Mouse (Mus musculus) limb, embryonic 10.5 days (tissue): ENCODE measurements around the gene Atp8b2. TPM values are rescaled to one million over a fixed set of nuclear protein-coding genes. Genes with fewer than 3 reads are reported as not detected.

Source experiments
- DNase-seq: peaks from one replicate; pipeline ENCODE4 v3.0.0-alpha.2; 2017; ENCODE audit warnings: low spot score
- H3K27ac ChIP-seq: fragments of 300-500 bp; sonication (generic); 2 replicates; pipeline ENCODE4 v1.5.1; 2016; ENCODE audit warnings: mild to moderate bottlenecking
- H3K27me3 ChIP-seq: fragments of 300-500 bp; sonication (generic); 2 replicates; pipeline ENCODE4 v1.6.1; 2016; ENCODE audit warnings: low read depth, mild to moderate bottlenecking; ENCODE audit not compliant: poor library complexity, severe bottlenecking
- H3K36me3 ChIP-seq: fragments of 300-500 bp; sonication (generic); 2 replicates; pipeline ENCODE4 v1.6.1; 2016; ENCODE audit warnings: mild to moderate bottlenecking, moderate library complexity
- H3K4me1 ChIP-seq: fragments of 300-500 bp; sonication (generic); 2 replicates; pipeline ENCODE4 v1.6.1; 2016
- H3K4me3 ChIP-seq: fragments of 300-500 bp; sonication (generic); 2 replicates; pipeline ENCODE4 v1.5.1; 2016; ENCODE audit warnings: mild to moderate bottlenecking, moderate library complexity
- H3K9me3 ChIP-seq: fragments of 300-500 bp; sonication (generic); replicated peaks from 2 replicates; pipeline ENCODE4 v1.6.1; 2016; ENCODE audit warnings: mild to moderate bottlenecking
- WGBS: fragments of 180-500 bp; shearing (Covaris S2); methylation state at CpG from one replicate; pipeline ENCODE4 v1.1.7; 2016; 5-methylcytosine and 5-hydroxymethylcytosine counted together
- polyA plus RNA-seq: library from polyadenylated mRNA; unstranded; fragments of >200 nt; fragmentation: Nextera tagmentation; extraction: Ambion mirVana; gene quantifications from 2 replicates; pipeline ENCODE4 v1.2.1, GENCODE M21; 2016

The Atp8b2 gene
- polyA plus RNA-seq, 1 experiment from 2014 or later: 18.3 TPM

GRCm38 (mm10) chr3:89948655-89949054 is 14.7 kb downstream of the Atp8b2 start:
- 96% methylated on average over 6 of the region's 6 CpGs for WGBS
- no peak overlapping the region for H3K4me3 ChIP-seq
- H3K9me3 ChIP-seq: no peaks in the 10 kb centered on the region
- H3K36me3 ChIP-seq: peaks cover 100% of the 10 kb centered on the region
- H3K27me3 ChIP-seq: no peaks in the 10 kb centered on the region
- no peak for DNase-seq
- H3K4me1 ChIP-seq: no peaks in the 10 kb centered on the region
- H3K27ac ChIP-seq: no peak overlapping the region

DNA sequence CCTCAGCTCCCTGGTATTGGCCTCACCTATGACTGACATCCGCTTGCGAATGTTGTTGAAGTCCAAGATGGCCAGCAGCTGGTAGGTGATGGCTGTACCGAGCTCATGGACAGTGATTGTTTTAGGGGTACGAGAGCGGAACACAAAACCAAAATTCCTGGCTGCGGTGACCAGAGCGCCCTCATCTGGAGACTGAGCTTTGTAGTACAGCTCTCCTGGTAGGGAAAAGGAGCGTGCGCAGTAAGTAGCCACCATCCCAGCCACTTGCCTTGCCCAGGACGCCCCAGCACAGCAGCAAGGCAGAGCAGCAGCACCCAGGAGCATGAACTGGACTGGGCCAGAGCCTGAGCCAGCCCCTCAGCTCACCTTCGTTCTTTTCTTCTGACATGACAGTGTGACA is 15.3 kb downstream of the Atp8b2 start:
- Histone ChIP-seq H3K4me1 (no peaks in the 10 kb centered on the region), H3K36me3 (peaks cover 100% of the 10 kb centered on the region), H3K27me3 (no peaks in the 10 kb centered on the region), H3K27ac (no peak overlapping the region), H3K9me3 (no peaks in the 10 kb centered on the region), H3K4me3 (no peak overlapping the region)
- 87% methylated on average over 11 of the region's 11 CpGs for WGBS
- DNase-seq: no peak

GRCm38 (mm10) chr3:89945026-89945425 is 18.3 kb downstream of the Atp8b2 start:
- Histone ChIP-seq H3K27me3 (no peaks in the 10 kb centered on the region), H3K9me3 (no peaks in the 10 kb centered on the region), H3K27ac (no peak overlapping the region), H3K36me3 (peaks cover 100% of the 10 kb centered on the region), H3K4me3 (no peak overlapping the region), H3K4me1 (no peaks in the 10 kb centered on the region)
- DNase-seq: no peak
- 84% methylated on average over 8 of the region's 8 CpGs for WGBS

GRCm38 (mm10) chr3:89942894-89943293 is 20.4 kb downstream of the Atp8b2 start:
- DNase-seq: no peak
- no peaks in the 10 kb centered on the region for H3K9me3 ChIP-seq
- no peak overlapping the region for H3K27ac ChIP-seq
- H3K36me3 ChIP-seq: peaks cover 97% of the 10 kb centered on the region
- H3K4me3 ChIP-seq: no peak overlapping the region
- no peaks in the 10 kb centered on the region for H3K4me1 ChIP-seq
- no peaks in the 10 kb centered on the region for H3K27me3 ChIP-seq
- WGBS: 94% methylated on average over 9 of the region's 9 CpGs

DNA sequence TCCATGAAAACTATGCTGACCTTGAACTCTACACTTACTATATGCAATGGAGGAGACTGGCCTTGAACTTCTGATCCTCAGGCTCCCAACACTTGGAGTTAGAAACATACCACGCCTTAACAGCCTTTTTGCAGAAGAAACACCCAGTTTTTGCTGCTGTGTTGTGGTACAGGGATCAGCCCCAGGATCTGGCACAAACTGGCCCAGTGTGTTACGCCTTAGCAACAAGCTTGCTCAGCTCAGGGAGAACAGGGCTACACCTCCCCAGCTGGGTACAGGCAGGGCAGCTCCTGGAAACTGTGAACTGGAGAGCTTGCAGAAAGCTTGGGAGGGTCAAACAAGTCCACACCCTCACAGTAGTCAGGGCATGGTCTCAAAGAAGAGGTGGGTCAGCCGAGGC is 26.8 kb downstream of the Atp8b2 start:
- no peaks in the 10 kb centered on the region; the same call in 1 of the 2 replicates for H3K9me3 ChIP-seq
- no peaks in the 10 kb centered on the region for H3K27me3 ChIP-seq
- peaks cover 55% of the 10 kb centered on the region for H3K36me3 ChIP-seq
- no peaks in the 10 kb centered on the region for H3K4me1 ChIP-seq
- H3K4me3 ChIP-seq: no peak overlapping the region
- no peak for DNase-seq
- H3K27ac ChIP-seq: no peak overlapping the region
- WGBS: 89% methylated on average over 3 of the region's 3 CpGs

DNA sequence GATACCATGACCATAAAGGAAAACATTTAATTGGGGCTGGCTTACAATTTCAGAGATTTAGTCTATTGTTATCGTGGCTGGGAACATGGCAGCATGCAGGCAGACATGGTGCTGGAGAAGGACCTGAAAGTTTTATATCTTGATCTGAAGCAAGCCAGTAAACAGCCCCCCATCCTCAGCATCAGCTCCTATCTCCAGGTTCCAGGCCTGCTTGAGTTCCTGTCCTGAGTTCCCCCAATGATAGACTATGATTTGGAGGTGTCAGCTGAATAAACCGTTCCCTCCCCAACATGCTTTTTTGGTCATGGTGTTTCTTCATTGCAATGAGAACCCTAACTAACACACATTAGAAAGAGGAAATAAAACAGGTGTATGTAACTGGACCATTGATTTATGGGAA is 30.4 kb downstream of the Atp8b2 start:
- no peak for DNase-seq
- Histone ChIP-seq H3K36me3 (peaks cover 23% of the 10 kb centered on the region), H3K27ac (no peak overlapping the region), H3K27me3 (no peaks in the 10 kb centered on the region), H3K4me1 (no peaks in the 10 kb centered on the region), H3K9me3 (no peaks in the 10 kb centered on the region; the same call in 1 of the 2 replicates), H3K4me3 (no peak overlapping the region)
- 92% methylated on average over 2 of the region's 2 CpGs for WGBS

GRCm38 (mm10) chr3:89928956-89929355 is 34.4 kb downstream of the Atp8b2 start:
- Histone ChIP-seq H3K9me3 (no peaks in the 10 kb centered on the region; the same call in 1 of the 2 replicates), H3K4me3 (no peak overlapping the region), H3K27ac (no peak overlapping the region), H3K36me3 (no peaks in the 10 kb centered on the region), H3K4me1 (no peaks in the 10 kb centered on the region), H3K27me3 (no peaks in the 10 kb centered on the region)
- DNase-seq: no peak
- WGBS: 67% methylated on average over 4 of the region's 4 CpGs

- 94% methylated on average over 1 of the region's 1 CpGs for WGBS
- Histone ChIP-seq H3K9me3 (no peaks in the 10 kb centered on the region), H3K36me3 (no peaks in the 10 kb centered on the region), H3K4me1 (no peaks in the 10 kb centered on the region), H3K27ac (no peak overlapping the region), H3K4me3 (no peak overlapping the region), H3K27me3 (no peaks in the 10 kb centered on the region)
- DNase-seq: no peak
These were observed 36.9 kb downstream of the Atp8b2 start for GRCm38 (mm10) chr3:89926440-89926839.

DNA sequence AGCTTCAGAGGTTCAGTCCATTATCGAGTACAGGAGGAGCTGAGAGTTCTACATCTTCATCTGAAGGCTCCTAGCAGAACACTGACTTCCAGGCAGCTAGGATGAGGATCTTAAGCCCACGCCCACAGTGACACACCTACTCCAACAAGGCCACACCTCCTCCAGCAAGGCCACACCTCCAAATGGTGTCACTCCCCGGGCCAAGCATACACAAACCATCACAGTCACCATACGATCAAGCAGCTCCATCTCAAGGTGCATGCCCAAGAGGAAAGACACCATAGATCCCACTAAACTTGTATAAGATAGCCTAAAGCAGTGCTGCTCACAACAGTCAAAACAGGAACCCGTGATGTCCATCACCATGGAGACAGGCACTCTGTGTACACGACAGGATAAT is 42.6 kb downstream of the Atp8b2 start:
- Histone ChIP-seq H3K9me3 (no peaks in the 10 kb centered on the region), H3K36me3 (no peaks in the 10 kb centered on the region), H3K4me1 (no peaks in the 10 kb centered on the region), H3K4me3 (no peak overlapping the region), H3K27me3 (no peaks in the 10 kb centered on the region), H3K27ac (no peak overlapping the region)
- DNase-seq: no peak
- WGBS: 68% methylated on average over 6 of the region's 6 CpGs

GRCm38 (mm10) chr3:89917408-89917807 is 45.9 kb downstream of the Atp8b2 start:
- DNase-seq: no peak
- H3K4me1 ChIP-seq: peaks cover 12% of the 10 kb centered on the region
- no peak overlapping the region for H3K27ac ChIP-seq
- no peaks in the 10 kb centered on the region for H3K36me3 ChIP-seq
- H3K4me3 ChIP-seq: no peak overlapping the region
- no peaks in the 10 kb centered on the region for H3K9me3 ChIP-seq
- 57% methylated on average over 3 of the region's 3 CpGs for WGBS
- H3K27me3 ChIP-seq: peaks cover 31% of the 10 kb centered on the region

- no peaks in the 10 kb centered on the region for H3K36me3 ChIP-seq
- no peak overlapping the region for H3K4me3 ChIP-seq
- no peaks in the 10 kb centered on the region for H3K9me3 ChIP-seq
- no peak overlapping the region for H3K27ac ChIP-seq
- peaks cover 15% of the 10 kb centered on the region for H3K4me1 ChIP-seq
- DNase-seq: no peak
- WGBS: 79% methylated on average over 1 of the region's 1 CpGs
- peaks cover 38% of the 10 kb centered on the region for H3K27me3 ChIP-seq
These were observed 46.7 kb downstream of the Atp8b2 start for GRCm38 (mm10) chr3:89916622-89917021.

DNA sequence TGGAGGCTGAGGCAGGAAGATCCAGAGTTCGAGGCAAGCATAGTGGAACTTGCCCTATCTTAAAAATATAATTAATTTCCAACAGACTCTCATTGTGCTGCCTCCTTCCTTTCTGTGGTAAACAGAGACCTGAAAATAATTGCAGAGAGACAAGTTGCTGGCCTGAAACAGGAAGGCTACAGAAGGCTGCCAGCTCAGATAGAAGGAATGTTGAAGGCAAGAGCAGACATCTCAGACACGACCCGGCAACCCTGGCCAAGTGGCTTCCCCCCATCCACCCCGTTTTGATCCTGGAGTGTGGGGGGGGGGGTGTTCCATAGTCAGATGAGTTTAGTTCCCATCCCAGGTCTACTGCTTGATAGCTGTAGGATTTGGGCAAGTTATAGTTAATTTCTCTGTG is 48.6 kb downstream of the Atp8b2 start:
- Histone ChIP-seq H3K4me1 (peaks cover 15% of the 10 kb centered on the region), H3K36me3 (no peaks in the 10 kb centered on the region), H3K9me3 (no peaks in the 10 kb centered on the region), H3K27me3 (peaks cover 45% of the 10 kb centered on the region), H3K27ac (no peak overlapping the region), H3K4me3 (no peak overlapping the region)
- no peak for DNase-seq
- 79% methylated on average over 4 of the region's 4 CpGs for WGBS

DNA sequence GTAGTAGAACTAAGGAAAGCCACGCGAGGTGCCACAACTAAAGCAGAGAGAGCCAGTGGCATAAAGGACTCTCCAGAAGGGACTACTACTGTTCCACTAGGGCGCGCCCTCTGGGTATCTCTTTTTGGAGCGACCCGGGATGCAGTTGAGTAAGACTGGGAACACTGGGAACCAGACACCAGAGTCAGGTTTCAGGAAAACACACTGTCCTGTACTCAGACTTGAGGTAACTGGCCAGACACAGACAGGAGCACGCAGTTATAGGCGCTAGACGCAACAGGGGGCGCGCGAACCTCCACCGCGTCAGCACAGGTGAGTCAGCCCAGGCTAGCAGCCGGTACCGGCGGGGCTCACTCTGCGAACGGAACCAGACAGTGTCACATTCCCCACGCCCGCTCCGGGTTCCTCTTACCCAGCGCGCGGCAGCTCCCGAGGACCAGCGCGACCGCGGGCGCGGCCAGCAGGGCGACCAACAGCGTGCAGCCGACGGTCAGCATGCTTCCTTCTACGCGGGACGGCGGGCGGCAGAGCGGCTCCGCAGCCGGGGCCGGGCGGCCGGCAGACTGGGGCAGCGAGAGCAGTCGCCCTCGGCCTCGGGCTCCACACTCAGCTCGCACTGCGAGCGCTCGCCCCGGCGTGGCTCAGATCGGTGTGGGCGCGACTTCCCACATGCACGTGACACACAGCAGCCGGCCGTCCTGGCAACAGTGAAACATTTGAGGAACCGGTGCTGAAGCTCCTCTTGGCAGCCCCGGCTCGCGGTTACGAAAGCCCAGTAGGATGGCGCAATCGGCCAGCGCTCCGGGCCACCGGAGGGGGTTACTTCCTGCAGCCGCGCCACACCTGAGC is 50.5 kb downstream of the Atp8b2 start, which contains the start of gene Il6ra:
Gene Il6ra (minus strand): TSS at position 654 of the 849 bp plus-strand sequence.
- 1% methylated on average over 75 of the region's 75 CpGs for WGBS
- peaks cover 45% of the 10 kb centered on the region for H3K27me3 ChIP-seq
- H3K9me3 ChIP-seq: no peaks in the 10 kb centered on the region
- peak within 1 kb of the TSS; percentile 74 for H3K27ac ChIP-seq
- H3K4me1 ChIP-seq: peaks cover 15% of the 10 kb centered on the region
- H3K36me3 ChIP-seq: no peaks in the 10 kb centered on the region
- H3K4me3 ChIP-seq: peak within 1 kb of the TSS; percentile 63
- peak; percentile 80 for DNase-seq
